Mouse (Mus musculus) midbrain, embryonic 15.5 days (tissue): ENCODE results near the gene Cldn5. TPM values are rescaled to one million over a fixed set of nuclear protein-coding genes. Genes with fewer than 3 reads are reported as not detected.

ENCODE experiments used
- ATAC-seq: fragments of 200-750 bp; cut with Nextera tagmentation; replicated peaks from 2 replicates; pipeline ENCODE4 v1.8.0; 2017; ENCODE audit warnings: moderate TSS enrichment
- H3K27ac ChIP-seq: fragments of 300-500 bp; sonication (generic); 2 replicates; pipeline ENCODE4 v1.5.1; 2015; ENCODE audit warnings: mild to moderate bottlenecking, inconsistent platforms
- H3K27me3 ChIP-seq: fragments of 300-500 bp; sonication (generic); replicated peaks from 2 replicates; pipeline ENCODE4 v1.6.1; 2015; ENCODE audit warnings: inconsistent platforms
- H3K36me3 ChIP-seq: fragments of 300-500 bp; sonication (generic); replicated peaks from 2 replicates; pipeline ENCODE4 v1.6.1; 2015; ENCODE audit warnings: inconsistent platforms
- H3K4me1 ChIP-seq: fragments of 300-500 bp; sonication (generic); 2 replicates; pipeline ENCODE4 v1.6.1; 2015; ENCODE audit warnings: inconsistent platforms
- H3K4me2 ChIP-seq: fragments of 300-500 bp; sonication (generic); 2 replicates; pipeline ENCODE4 v1.6.1; 2015; ENCODE audit warnings: inconsistent platforms, mild to moderate bottlenecking, moderate library complexity
- H3K4me3 ChIP-seq: fragments of 300-500 bp; sonication (generic); 2 replicates; pipeline ENCODE4 v1.5.1; 2015; ENCODE audit warnings: mild to moderate bottlenecking, inconsistent platforms
- H3K9ac ChIP-seq: fragments of 300-500 bp; sonication (generic); 2 replicates; pipeline ENCODE4 v1.6.1; 2015; ENCODE audit warnings: mild to moderate bottlenecking, inconsistent platforms
- H3K9me3 ChIP-seq: fragments of 300-500 bp; sonication (generic); 2 replicates; pipeline ENCODE4 v1.6.1; 2016; ENCODE audit warnings: inconsistent platforms
- WGBS: fragments of 180-500 bp; shearing (Covaris S2); methylation state at CpG from one replicate; pipeline ENCODE4 v1.1.7; 2015; ENCODE audit warnings: mixed read lengths; 5-methylcytosine and 5-hydroxymethylcytosine counted together
- polyA plus RNA-seq: library from polyadenylated mRNA; unstranded; fragments of >200 nt; fragmentation: Nextera tagmentation; extraction: Ambion mirVana; gene quantifications from 2 replicates; pipeline ENCODE4 v1.2.1, GENCODE M21; 2015

Cldn5 gene
- polyA plus RNA-seq, result 107 and 132 TPM in 2 replicates

GRCm38 (mm10) chr16:18776556-18777100, at the start of gene Cldn5:
Gene Cldn5, plus strand, starts transcription at chr16:18776847.
- Histone ChIP-seq H3K27me3 (peaks cover 38% of the 10 kb centered on the region), H3K36me3 (no peaks in the 10 kb centered on the region), H3K9ac (peak within 1 kb of the TSS; percentile 33; the same call in 1 of the 2 replicates), H3K27ac (no peak within 1 kb of the TSS), H3K9me3 (no peaks in the 10 kb centered on the region), H3K4me2 (peak within 1 kb of the TSS; percentile 61), H3K4me3 (peak within 1 kb of the TSS; percentile 40), H3K4me1 (peaks cover 19% of the 10 kb centered on the region; the same call in 1 of the 2 replicates)
- ATAC-seq, result peak; percentile 22; the same call in 1 of the 2 replicates
- 6% methylated on average over 19 of the region's 19 CpGs for WGBS

GRCm38 (mm10) chr16:18727536-18728499, 48.8 kb upstream of the Cldn5 start:
- H3K4me3 ChIP-seq, result no peak overlapping the region
- ATAC-seq, result no peak
- no peaks in the 10 kb centered on the region for H3K9me3 ChIP-seq
- H3K9ac ChIP-seq, result no peak overlapping the region
- H3K27me3 ChIP-seq, result no peaks in the 10 kb centered on the region
- no peaks in the 10 kb centered on the region for H3K36me3 ChIP-seq
- WGBS, result 70% methylated on average over 10 of the region's 10 CpGs
- no peak overlapping the region for H3K4me2 ChIP-seq
- no peaks in the 10 kb centered on the region for H3K4me1 ChIP-seq
- no peak overlapping the region for H3K27ac ChIP-seq

- Histone ChIP-seq H3K9ac (no peak overlapping the region), H3K4me1 (no peaks in the 10 kb centered on the region), H3K9me3 (no peaks in the 10 kb centered on the region), H3K36me3 (no peaks in the 10 kb centered on the region), H3K27ac (no peak overlapping the region), H3K27me3 (no peaks in the 10 kb centered on the region), H3K4me3 (no peak overlapping the region), H3K4me2 (no peak overlapping the region)
- ATAC-seq, result no peak
- WGBS, result 68% methylated on average over 5 of the region's 5 CpGs
Observed at GRCm38 (mm10) chr16:18729185-18729584, 47.5 kb upstream of the Cldn5 start.

GRCm38 (mm10) chr16:18730640-18731039, 46.0 kb upstream of the Cldn5 start:
- Histone ChIP-seq H3K9ac (no peak overlapping the region), H3K27ac (no peak overlapping the region), H3K4me2 (no peak overlapping the region), H3K36me3 (no peaks in the 10 kb centered on the region), H3K4me1 (no peaks in the 10 kb centered on the region), H3K4me3 (no peak overlapping the region), H3K9me3 (no peaks in the 10 kb centered on the region), H3K27me3 (no peaks in the 10 kb centered on the region)
- ATAC-seq, result no peak
- WGBS, result 70% methylated on average over 3 of the region's 3 CpGs

- Histone ChIP-seq H3K4me2 (no peak overlapping the region), H3K9me3 (no peaks in the 10 kb centered on the region), H3K27ac (no peak overlapping the region), H3K27me3 (no peaks in the 10 kb centered on the region), H3K9ac (no peak overlapping the region), H3K36me3 (no peaks in the 10 kb centered on the region), H3K4me1 (no peaks in the 10 kb centered on the region), H3K4me3 (no peak overlapping the region)
- ATAC-seq, result no peak
- WGBS, result 74% methylated on average over 20 of the region's 20 CpGs
Observed at GRCm38 (mm10) chr16:18733100-18733956, 43.3 kb upstream of the Cldn5 start.

GRCm38 (mm10) chr16:18738303-18738702, 38.3 kb upstream of the Cldn5 start:
- ATAC-seq, result no peak
- Histone ChIP-seq H3K9ac (no peak overlapping the region), H3K4me2 (no peak overlapping the region), H3K9me3 (no peaks in the 10 kb centered on the region), H3K4me1 (no peaks in the 10 kb centered on the region), H3K36me3 (no peaks in the 10 kb centered on the region), H3K27ac (no peak overlapping the region), H3K27me3 (no peaks in the 10 kb centered on the region), H3K4me3 (no peak overlapping the region)

- Histone ChIP-seq H3K4me1 (no peaks in the 10 kb centered on the region), H3K9me3 (no peaks in the 10 kb centered on the region), H3K4me2 (no peak overlapping the region), H3K27me3 (no peaks in the 10 kb centered on the region), H3K36me3 (no peaks in the 10 kb centered on the region), H3K9ac (no peak overlapping the region), H3K4me3 (no peak overlapping the region), H3K27ac (no peak overlapping the region)
- ATAC-seq, result no peak
- WGBS, result 79% methylated on average over 20 of the region's 20 CpGs
Observed at GRCm38 (mm10) chr16:18746268-18747122, 30.2 kb upstream of the Cldn5 start.

GRCm38 (mm10) chr16:18751101-18751500, 25.5 kb upstream of the Cldn5 start:
- WGBS, result 89% methylated on average over 11 of the region's 11 CpGs
- H3K4me1 ChIP-seq, result no peaks in the 10 kb centered on the region
- H3K27ac ChIP-seq, result no peak overlapping the region
- no peak overlapping the region for H3K9ac ChIP-seq
- H3K4me3 ChIP-seq, result no peak overlapping the region
- no peaks in the 10 kb centered on the region for H3K9me3 ChIP-seq
- no peaks in the 10 kb centered on the region for H3K36me3 ChIP-seq
- no peak for ATAC-seq
- H3K27me3 ChIP-seq, result no peaks in the 10 kb centered on the region
- H3K4me2 ChIP-seq, result no peak overlapping the region

GRCm38 (mm10) chr16:18751885-18752499, 24.7 kb upstream of the Cldn5 start:
- no peak overlapping the region for H3K27ac ChIP-seq
- no peak overlapping the region for H3K4me2 ChIP-seq
- no peak overlapping the region for H3K4me3 ChIP-seq
- ATAC-seq, result no peak
- WGBS, result 75% methylated on average over 10 of the region's 10 CpGs
- H3K4me1 ChIP-seq, result no peaks in the 10 kb centered on the region
- H3K27me3 ChIP-seq, result no peaks in the 10 kb centered on the region
- H3K9me3 ChIP-seq, result no peaks in the 10 kb centered on the region
- no peaks in the 10 kb centered on the region for H3K36me3 ChIP-seq
- H3K9ac ChIP-seq, result no peak overlapping the region

GRCm38 (mm10) chr16:18761734-18762133, 14.9 kb upstream of the Cldn5 start:
- no peak overlapping the region for H3K4me3 ChIP-seq

GRCm38 (mm10) chr16:18762960-18763359, 13.7 kb upstream of the Cldn5 start:
- no peak for ATAC-seq
- H3K4me1 ChIP-seq, result no peaks in the 10 kb centered on the region
- no peak overlapping the region for H3K27ac ChIP-seq
- H3K4me3 ChIP-seq, result no peak overlapping the region
- no peaks in the 10 kb centered on the region for H3K36me3 ChIP-seq
- WGBS, result 76% methylated on average over 3 of the region's 3 CpGs
- H3K27me3 ChIP-seq, result no peaks in the 10 kb centered on the region
- H3K4me2 ChIP-seq, result no peak overlapping the region
- H3K9ac ChIP-seq, result no peak overlapping the region
- no peaks in the 10 kb centered on the region for H3K9me3 ChIP-seq

More at GRCm38 (mm10) chr16:18761734-18762133, 14.9 kb upstream of the Cldn5 start:
- Histone ChIP-seq H3K9ac (no peak overlapping the region), H3K4me2 (no peak overlapping the region), H3K36me3 (no peaks in the 10 kb centered on the region), H3K27ac (no peak overlapping the region), H3K27me3 (no peaks in the 10 kb centered on the region), H3K4me1 (no peaks in the 10 kb centered on the region), H3K9me3 (no peaks in the 10 kb centered on the region)
- WGBS, result 85% methylated on average over 4 of the region's 4 CpGs
- ATAC-seq, result no peak
